Mouse (Mus musculus): ENCODE measurements around the gene Zdhhc16.

Gene Zdhhc16

DNA sequence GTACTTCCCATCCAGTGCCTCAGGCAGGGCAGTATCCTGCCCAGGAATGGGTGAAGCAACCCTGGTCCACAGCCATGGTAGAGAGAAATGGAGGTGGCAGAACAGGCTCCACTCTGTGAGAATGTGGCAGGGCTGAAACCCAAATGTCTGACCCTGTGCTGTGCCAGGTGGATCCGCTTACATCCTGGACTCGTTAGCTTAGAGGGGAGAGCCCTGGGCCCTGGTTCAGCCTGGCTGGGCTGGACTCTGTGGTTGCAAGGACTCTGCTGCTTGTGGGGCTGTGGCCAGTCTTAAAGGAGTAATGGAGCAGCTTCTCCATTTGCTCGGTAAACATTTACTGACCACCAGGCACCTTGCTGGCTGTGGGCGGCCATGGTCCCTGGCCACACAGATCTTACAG, 53.9 kb downstream of the Zdhhc16 start:
- DNase-seq (ENCODE audit: low read depth, low spot score): no peak

DNA sequence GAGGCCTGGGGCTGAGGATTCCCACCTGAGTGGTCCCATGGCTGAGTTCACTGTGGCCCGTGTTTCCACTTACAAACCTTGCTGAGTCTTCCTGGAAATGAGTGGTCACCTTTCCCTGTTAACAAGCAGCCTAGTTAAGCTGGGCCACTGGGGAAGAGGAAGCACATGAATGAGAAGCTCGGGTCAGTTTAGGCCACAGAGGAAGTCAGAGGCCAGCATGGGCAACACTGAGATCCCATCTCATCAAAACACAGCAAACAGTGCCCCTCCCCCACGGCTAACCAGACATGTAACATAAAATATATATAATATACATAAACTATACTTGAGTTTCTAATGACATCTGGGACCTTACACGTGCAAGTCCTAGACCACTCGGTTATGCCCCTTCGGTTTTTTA, 56.5 kb downstream of the Zdhhc16 start:
- DNase-seq (ENCODE audit: low read depth, low spot score): no peak

DNA sequence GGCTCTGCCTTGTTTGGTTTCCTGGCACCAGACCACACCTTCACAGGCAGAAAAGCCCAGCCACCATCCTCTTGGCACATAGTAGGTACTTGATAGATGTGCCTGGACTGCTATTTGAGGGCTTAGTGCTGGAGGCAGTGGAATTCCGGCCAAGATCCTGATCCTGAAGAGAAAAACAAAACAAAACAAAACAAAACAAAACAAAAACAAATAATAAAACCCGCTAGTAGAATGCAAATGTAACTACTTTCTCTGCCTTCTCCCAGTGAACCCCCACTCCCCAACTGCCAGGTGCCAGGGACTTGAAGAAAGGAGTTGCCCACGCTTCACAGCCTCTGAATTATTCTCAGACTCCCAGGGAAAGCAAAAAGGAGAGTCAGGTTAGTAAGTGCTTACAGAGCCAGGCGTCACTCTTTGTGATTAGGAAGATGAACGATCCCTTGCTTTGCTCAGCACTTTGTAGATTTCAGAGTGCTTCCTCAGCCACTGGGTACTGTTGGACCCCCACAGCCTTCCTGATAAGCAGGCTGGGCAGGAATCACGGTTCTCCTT, 58.7 kb downstream of the Zdhhc16 start:
- DNase-seq (ENCODE audit: low read depth, low spot score): no peak

DNA sequence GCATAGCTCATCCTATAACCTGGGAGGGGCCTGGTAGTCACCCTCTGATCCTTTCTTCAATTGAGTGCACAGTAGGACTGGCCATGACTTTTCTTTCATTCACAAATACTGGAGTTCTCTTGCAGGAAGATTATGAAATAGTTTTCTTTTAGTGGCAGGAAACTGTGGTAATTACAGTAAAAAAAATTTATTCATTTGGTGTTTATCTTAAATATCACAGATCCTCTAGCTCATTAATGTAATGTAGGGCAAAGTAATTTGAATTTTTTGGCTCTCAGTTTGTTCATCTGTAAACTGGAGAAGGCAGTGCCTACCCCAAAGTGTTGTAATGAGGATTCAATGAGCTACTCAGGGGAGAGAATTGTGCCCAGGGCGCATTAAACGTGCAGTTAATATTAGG, 59.7 kb downstream of the Zdhhc16 start:
- no peak for DNase-seq (ENCODE audit: low read depth, low spot score)

DNA sequence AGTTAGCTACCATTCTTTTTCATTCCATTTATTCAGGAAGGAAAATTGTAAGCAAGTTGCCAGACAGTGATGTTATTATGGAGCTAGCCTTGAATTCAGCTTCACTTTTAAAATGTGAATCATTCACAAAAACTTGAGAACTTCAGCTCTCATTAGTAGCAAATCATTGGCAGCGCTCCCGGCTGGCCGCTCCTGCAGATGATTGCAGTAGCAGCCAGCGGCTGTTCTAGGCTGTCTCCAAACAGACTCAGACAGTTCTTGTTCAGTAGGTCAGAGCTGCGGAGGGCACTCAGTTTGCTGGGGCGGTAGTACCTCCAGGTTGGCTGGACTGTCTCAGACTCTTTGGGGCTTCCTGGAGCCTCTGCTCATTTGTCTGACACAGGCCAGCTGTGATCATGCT, 60.2 kb downstream of the Zdhhc16 start:
- DNase-seq (ENCODE audit: low read depth, low spot score): no peak

Data from brain, embryonic 18.5 days (tissue).